ENCODE assay signal across 19 mouse cellular contexts in the genomic region with DNA sequence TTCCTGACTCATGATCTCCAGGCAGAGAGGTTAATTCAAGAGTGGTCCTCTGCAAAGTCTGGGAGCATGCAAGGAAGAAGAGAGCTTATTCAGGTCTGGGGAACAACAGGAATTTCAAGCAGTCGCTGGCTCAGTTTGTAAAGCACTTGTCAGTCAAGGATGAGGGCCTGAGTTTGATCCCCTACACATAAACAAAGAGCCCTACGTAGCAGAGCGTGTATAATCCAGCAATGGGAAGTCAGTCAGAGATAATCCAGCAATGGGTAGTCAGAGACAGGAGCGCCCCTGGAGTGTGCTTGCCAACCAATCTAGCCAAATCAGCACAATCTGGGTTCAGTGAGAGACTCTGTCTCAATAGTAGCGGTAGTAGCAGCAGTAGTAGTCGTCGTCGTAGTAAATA.
"Had no signal": no experiment of that assay in that cellular context is flagged by ENCODE, and none has a peak within 500 bp of the region (broad histone marks: within the 10 kb centered on the region; RNA-seq: fewer than 3 reads in every experiment).

No protein-coding gene starts in this region.

- DNase-seq: kidney, adult 11 months; kidney, adult 9 months; kidney, postnatal 10 days; kidney, postnatal 4 days; left cerebral cortex, postnatal 4 days; lung, adult 2 months; lung, postnatal 10 days; midbrain, embryonic 14.5 days; right cerebral cortex, adult 18-20 months; right cerebral cortex, postnatal 25 days; thymus, adult 18-20 months; thymus, postnatal 14 days had no signal

- H3K4me2 ChIP-seq: limb, embryonic 13.5 days; liver, embryonic 11.5 days; liver, embryonic 15.5 days; neural tube, embryonic 13.5 days had no signal

- H3K4me3 ChIP-seq: limb, embryonic 13.5 days; liver, embryonic 15.5 days; megakaryocyte, embryonic 14.5 days; neural tube, embryonic 13.5 days had no signal

- H3K27ac ChIP-seq: limb, embryonic 13.5 days; liver, embryonic 15.5 days; macrophage; neural tube, embryonic 13.5 days; stomach, postnatal 0 days had no signal

- H3K9ac ChIP-seq: limb, embryonic 13.5 days; liver, embryonic 15.5 days; neural tube, embryonic 13.5 days had no signal

- H3K9me3 ChIP-seq: liver, embryonic 15.5 days; neural tube, embryonic 13.5 days had no signal

- H3K27me3 ChIP-seq: limb, embryonic 13.5 days; liver, embryonic 15.5 days; megakaryocyte, embryonic 14.5 days; neural tube, embryonic 13.5 days had no signal

- H3K36me3 ChIP-seq: limb, embryonic 13.5 days; liver, embryonic 15.5 days; neural tube, embryonic 13.5 days had no signal
